Mouse (Mus musculus): ENCODE results near the gene Prss58. TPM values are rescaled to one million over a fixed set of nuclear protein-coding genes. Genes with fewer than 3 reads are reported as not detected.

The Prss58 gene
- total RNA-seq (2023), result not detected

GRCm38 (mm10) chr6:40900287-40900686, at the start of gene Prss58:
Prss58 (minus strand) TSS chr6:40900387.

DNA sequence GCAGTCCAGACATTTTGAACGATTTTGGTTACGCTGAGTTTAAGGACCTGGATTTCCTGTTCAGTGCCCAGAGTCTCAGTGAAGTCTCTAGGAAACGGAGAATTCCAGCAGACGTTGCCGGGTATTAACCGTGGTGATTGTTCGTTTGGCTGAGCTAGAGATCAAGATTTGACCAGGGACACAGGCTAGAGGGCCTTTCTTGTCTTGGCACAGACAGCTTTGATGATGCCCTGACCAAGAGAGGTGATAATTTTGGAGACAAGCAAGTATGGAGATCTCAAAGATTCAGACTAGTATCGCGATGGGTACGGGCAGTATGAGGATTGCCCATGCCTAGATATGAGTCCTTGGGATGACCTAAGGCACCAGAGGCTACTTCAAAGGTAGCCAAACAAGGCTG, 40.3 kb upstream of the Prss58 start, which contains the start of gene 1700074P13Rik:
Gene 1700074P13Rik, minus strand, starts transcription at position 101 of the 400 bp plus-strand sequence.

DNA sequence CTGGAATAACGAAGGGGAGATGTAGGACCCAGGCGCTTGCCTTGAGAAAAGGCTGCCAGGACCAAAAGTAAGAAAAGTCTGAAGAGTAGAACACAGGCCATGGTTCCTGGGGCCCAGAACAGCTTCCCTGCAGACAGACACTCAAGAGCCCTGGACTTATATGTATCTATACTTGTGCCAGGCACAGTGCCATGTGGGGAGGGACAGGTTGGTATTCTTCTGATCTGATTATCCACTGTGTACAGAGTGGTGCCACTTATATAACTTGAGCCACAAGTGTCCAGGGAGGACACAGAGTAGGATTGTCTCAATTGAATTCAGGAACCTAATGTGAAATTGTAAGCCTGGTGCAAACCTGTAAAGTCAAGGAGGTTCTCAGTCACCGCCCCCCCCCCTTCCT, 12.8 kb downstream of the Prss58 start, which contains the start of gene Moxd2:
Gene Moxd2, minus strand, starts transcription at position 101 of the 400 bp plus-strand sequence.

Other genes starting within 250 kb of the Prss58 start
- not detected for gene Moxd2, start 12.9 kb downstream of the Prss58 start, total RNA-seq (2023)
- not detected for gene 1700074P13Rik, start 40.2 kb upstream of the Prss58 start, total RNA-seq (2023)
- not detected for gene Gm4744, start 51.5 kb upstream of the Prss58 start, total RNA-seq (2023)
- not detected for gene 1810009J06Rik, start 64.4 kb upstream of the Prss58 start, total RNA-seq (2023)
- not detected for gene Gm2663, start 99.1 kb upstream of the Prss58 start, total RNA-seq (2023)
- gene 2210010C04Rik, start 135.1 kb upstream of the Prss58 start, total RNA-seq (2023), result 0.35 TPM

Data from CD4-positive naive resting alpha-beta T cell, adult 76 days (primary cell).